Mouse (Mus musculus): ENCODE measurements at regions not wholly inside any gene's neighbourhood (a gene's known extent, or its start where the extent isn't known, plus 50 kb on each side); places are given as distances from the start of the nearest gene placed in this dataset.

DNA sequence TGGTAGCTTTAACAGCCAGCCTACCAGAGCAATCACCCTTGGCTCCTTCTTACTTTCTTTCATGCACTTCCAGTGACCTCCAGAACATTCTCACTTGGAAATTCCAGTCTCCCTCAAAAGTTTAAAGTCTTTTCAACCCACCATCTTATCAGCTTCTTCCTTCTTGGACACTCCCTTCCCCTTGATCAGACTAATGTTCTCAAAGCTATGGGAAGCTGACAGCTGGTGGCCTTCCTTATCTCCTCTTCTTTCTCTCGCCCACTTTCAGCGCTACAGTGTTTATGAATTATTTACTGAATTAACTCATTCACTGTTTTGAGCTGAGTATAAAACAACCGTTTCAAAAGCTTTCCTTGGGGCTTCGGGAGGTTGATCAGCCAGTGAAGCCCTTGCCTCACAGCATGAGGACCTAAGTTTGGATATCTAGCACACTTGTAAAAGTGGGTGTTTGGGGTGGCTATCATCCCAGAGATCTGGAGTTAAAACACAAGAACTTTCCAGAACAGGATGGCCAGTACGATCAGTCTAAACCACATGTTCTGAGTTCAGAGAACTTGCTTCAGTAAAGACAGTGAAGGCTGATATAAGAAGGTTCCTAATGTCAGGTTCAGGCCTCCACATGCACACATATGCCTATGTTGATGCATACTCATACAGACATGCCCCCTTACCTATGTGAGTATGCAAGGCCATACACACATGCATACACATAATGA, 59.7 kb upstream of the Ikzf2 start:
- Histone ChIP-seq H3K4me3 (no peak overlapping the region), H3K27ac (no peak overlapping the region)
- TF ChIP-seq CTCF (conservative IDR thresholded peaks at IDR 0.05): no peak
- DNase-seq (ENCODE audit: low spot score in 2 of 2): no peak

- no peak overlapping the region for H3K27ac ChIP-seq
- H3K4me3 ChIP-seq: no peak overlapping the region
- no peak for DNase-seq (ENCODE audit: low spot score in 2 of 2)
- TF ChIP-seq CTCF (conservative IDR thresholded peaks at IDR 0.05): no peak
Measured at GRCm38 (mm10) chr1:69752724-69753123, 65.7 kb upstream of the Ikzf2 start.

GRCm38 (mm10) chr1:69757702-69758101, 69.1 kb upstream of the Spag16 start:
- DNase-seq (ENCODE audit: low spot score in 2 of 2): no peak
- peak; percentile 32; the same call in 1 of the 2 replicates for TF ChIP-seq CTCF (conservative IDR thresholded peaks at IDR 0.05)
- H3K27ac ChIP-seq: no peak overlapping the region
- H3K4me3 ChIP-seq: no peak overlapping the region

- DNase-seq (ENCODE audit: low spot score in 2 of 2): peak; percentile 10 to 12
- Histone ChIP-seq H3K4me3 (peak overlapping the region; percentile 30; the same call in 1 of the 2 replicates), H3K27ac (no peak overlapping the region)
- TF ChIP-seq CTCF (conservative IDR thresholded peaks at IDR 0.05): no peak; the same call in 1 of the 2 replicates
Measured at GRCm38 (mm10) chr1:69759544-69759943, 67.2 kb upstream of the Spag16 start.

- no peak for DNase-seq (ENCODE audit: low spot score in 2 of 2)
- TF ChIP-seq CTCF (conservative IDR thresholded peaks at IDR 0.05): no peak
- H3K4me3 ChIP-seq: no peak overlapping the region
- no peak overlapping the region for H3K27ac ChIP-seq
Measured at GRCm38 (mm10) chr1:69768714-69769113, 58.1 kb upstream of the Spag16 start.

DNA sequence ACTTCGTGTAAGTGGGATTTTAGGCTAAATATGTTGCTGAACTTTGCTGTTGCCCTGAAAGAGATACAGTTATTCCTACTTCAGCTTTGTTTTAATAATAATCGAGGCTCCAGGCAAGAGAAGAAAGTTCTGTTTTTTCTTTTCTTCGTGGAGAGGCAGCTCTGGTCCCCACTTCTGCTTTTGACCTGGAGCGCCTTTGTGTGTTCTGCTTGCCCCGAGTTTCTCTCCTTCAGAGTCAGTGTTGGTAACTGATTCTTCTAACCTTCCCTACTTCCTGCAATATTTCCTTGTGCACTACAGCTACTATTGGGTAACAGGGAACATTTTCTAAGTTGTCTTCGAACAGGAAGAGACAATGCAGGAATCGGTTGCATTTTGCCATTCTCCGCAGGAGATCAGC, 56.6 kb upstream of the Spag16 start:
- no peak for TF ChIP-seq CTCF (conservative IDR thresholded peaks at IDR 0.05)
- DNase-seq (ENCODE audit: low spot score in 2 of 2): no peak
- H3K27ac ChIP-seq: no peak overlapping the region
- no peak overlapping the region for H3K4me3 ChIP-seq

GRCm38 (mm10) chr1:69771436-69771835, 55.3 kb upstream of the Spag16 start:
- no peak overlapping the region for H3K4me3 ChIP-seq
- H3K27ac ChIP-seq: no peak overlapping the region
- no peak for TF ChIP-seq CTCF (conservative IDR thresholded peaks at IDR 0.05)
- DNase-seq (ENCODE audit: low spot score in 2 of 2): no peak

- Histone ChIP-seq H3K27ac (no peak overlapping the region), H3K4me3 (no peak overlapping the region)
- DNase-seq (ENCODE audit: low spot score in 2 of 2): no peak
- TF ChIP-seq CTCF (conservative IDR thresholded peaks at IDR 0.05): peak; percentile 68
Measured at GRCm38 (mm10) chr1:69775589-69775988, 51.2 kb upstream of the Spag16 start.

Measured in layer of hippocampus, adult 2 months (tissue).